Mouse (Mus musculus) hindbrain, embryonic 10.5 days (tissue): ENCODE results near the gene Ces1a. TPM values are rescaled to one million over a fixed set of nuclear protein-coding genes. Genes with fewer than 3 reads are reported as not detected.

Experiments used
- DNase-seq: peaks from one replicate; pipeline ENCODE4 v3.0.0-alpha.2; 2017; ENCODE audit warnings: low spot score
- H3K27ac ChIP-seq: fragments of 300-500 bp; sonication (generic); 2 replicates; pipeline ENCODE4 v1.5.1; 2016; ENCODE audit warnings: mild to moderate bottlenecking, moderate library complexity
- H3K27me3 ChIP-seq: fragments of 300-500 bp; sonication (generic); 2 replicates; pipeline ENCODE4 v1.6.1; 2016; ENCODE audit warnings: mild to moderate bottlenecking; ENCODE audit not compliant: poor library complexity, insufficient read depth, severe bottlenecking
- H3K36me3 ChIP-seq: fragments of 300-500 bp; sonication (generic); 2 replicates; pipeline ENCODE4 v1.6.1; 2016; ENCODE audit warnings: mild to moderate bottlenecking, moderate library complexity
- H3K4me1 ChIP-seq: fragments of 300-500 bp; sonication (generic); replicated peaks from 2 replicates; pipeline ENCODE4 v1.6.1; 2016; ENCODE audit warnings: mild to moderate bottlenecking
- H3K4me3 ChIP-seq: fragments of 300-500 bp; sonication (generic); 2 replicates; pipeline ENCODE4 v1.5.1; 2016; ENCODE audit warnings: mild to moderate bottlenecking, moderate library complexity
- H3K9me3 ChIP-seq: fragments of 300-500 bp; sonication (generic); 2 replicates; pipeline ENCODE4 v1.6.1; 2016; ENCODE audit warnings: mild to moderate bottlenecking, moderate library complexity
- WGBS: fragments of 180-500 bp; shearing (Covaris S2); methylation state at CpG from one replicate; pipeline ENCODE4 v1.1.7; 2016; 5-methylcytosine and 5-hydroxymethylcytosine counted together
- polyA plus RNA-seq: library from polyadenylated mRNA; unstranded; fragments of >200 nt; fragmentation: Nextera tagmentation; extraction: Ambion mirVana; gene quantifications from 2 replicates; pipeline ENCODE4 v1.2.1, GENCODE M21; 2016

Gene Ces1a
- polyA plus RNA-seq, 1 experiment from 2014 or later = not detected

GRCm38 (mm10) chr8:92972949-92973348 lies 75.0 kb downstream of the Ces1a start:
- Histone ChIP-seq H3K9me3 (no peaks in the 10 kb centered on the region), H3K4me3 (no peak overlapping the region), H3K4me1 (peaks cover 8% of the 10 kb centered on the region; the same call in 1 of the 2 replicates), H3K27ac (no peak overlapping the region), H3K36me3 (no peaks in the 10 kb centered on the region), H3K27me3 (no peaks in the 10 kb centered on the region)
- no peak for DNase-seq
- WGBS = 88% methylated on average over 5 of the region's 5 CpGs

Other genes starting within 250 kb of the Ces1a start
- 60.8 and 71.4 TPM in 2 replicates for gene Mmp2, start 220.9 kb downstream of the Ces1a start, polyA plus RNA-seq
- gene Lpcat2, start 192.9 kb downstream of the Ces1a start, polyA plus RNA-seq = 3.4 and 4.3 TPM in 2 replicates
- gene Capns2, start 146.8 kb downstream of the Ces1a start, polyA plus RNA-seq = 0.16 and 0.26 TPM in 2 replicates
- gene Slc6a2, start 88.1 kb downstream of the Ces1a start, polyA plus RNA-seq = 0.09 and 0.22 TPM in 2 replicates
- gene Ces1b, start 31.8 kb upstream of the Ces1a start, polyA plus RNA-seq = not detected in 2 replicates
- 0.09 TPM in 1 of 2 replicates, not detected in the other for gene Ces1c, start 83.1 kb upstream of the Ces1a start, polyA plus RNA-seq
- 0.48 and 2.6 TPM in 2 replicates for gene Ces1d, start 149.6 kb upstream of the Ces1a start, polyA plus RNA-seq
- gene Ces1e, start 181.4 kb upstream of the Ces1a start, polyA plus RNA-seq = not detected in 2 replicates
- not detected in 2 replicates for gene Ces1f, start 231.6 kb upstream of the Ces1a start, polyA plus RNA-seq